Mouse (Mus musculus) small intestine, adult 2 months (tissue): Measurements from ENCODE around the gene Ppp2r5b. TPM values are rescaled to one million over a fixed set of nuclear protein-coding genes. Genes with fewer than 3 reads are reported as not detected.

Experiments
- H3K27ac ChIP-seq: fragments of 200-500 bp; 2 replicates; pipeline ENCODE4 v1.5.1; 2012; ENCODE audit warnings: low read depth, low read length, control low read depth, inconsistent platforms; ENCODE audit not compliant: insufficient read depth
- H3K27me3 ChIP-seq: fragments of 200-500 bp; 2 replicates; pipeline ENCODE4 v1.6.1; 2012; ENCODE audit warnings: mild to moderate bottlenecking, moderate library complexity, low read length, inconsistent platforms; ENCODE audit not compliant: control insufficient read depth, insufficient read depth
- H3K36me3 ChIP-seq: fragments of 200-500 bp; 2 replicates; pipeline ENCODE4 v1.6.1; 2012; ENCODE audit warnings: mild to moderate bottlenecking, low read length, control low read depth, inconsistent platforms; ENCODE audit not compliant: control insufficient read depth, insufficient read depth
- H3K4me1 ChIP-seq: fragments of 200-500 bp; 2 replicates; pipeline ENCODE4 v1.6.1; 2012; ENCODE audit warnings: low read length, inconsistent platforms, mixed read lengths; ENCODE audit not compliant: control insufficient read depth, insufficient read depth, insufficient read length
- H3K4me3 ChIP-seq: fragments of 200-500 bp; 2 replicates; pipeline ENCODE4 v1.5.1; 2012; ENCODE audit warnings: low read depth, mild to moderate bottlenecking, control low read depth, inconsistent platforms, low read length, moderate library complexity
- CTCF ChIP-seq: fragments of 200-500 bp; IDR thresholded peaks from 2 replicates; pipeline ENCODE4 v1.5.1; 2012; ENCODE audit warnings: low read depth, mild to moderate bottlenecking, control low read depth, inconsistent platforms, low read length, moderate library complexity, mixed read lengths; ENCODE audit not compliant: insufficient replicate concordance, insufficient read length; ENCODE audit errors: extremely low read depth
- POLR2A ChIP-seq: fragments of 200-500 bp; IDR thresholded peaks from 2 replicates; pipeline ENCODE4 v1.6.1; 2012; ENCODE audit warnings: low read depth, mild to moderate bottlenecking, control low read depth, inconsistent platforms, low read length, moderate library complexity
- WGBS: fragments of 180-500 bp; shearing (Covaris S2); methylation state at CpG from one replicate; pipeline ENCODE4 v1.1.7; 2018; 5-methylcytosine and 5-hydroxymethylcytosine counted together
- polyA plus RNA-seq: library from polyadenylated mRNA; depleted of rRNA; stranded (reverse); fragments of >200 nt; gene quantifications from 2 replicates; pipeline ENCODE4 v1.2.3, GENCODE M21; 2012

The Ppp2r5b gene
- polyA plus RNA-seq, 1 experiment, result 112 TPM

GRCm38 (mm10) chr19:6218606-6219005 lies 17.1 kb downstream of the Ppp2r5b start:
- Histone ChIP-seq H3K36me3 (no peaks in the 10 kb centered on the region), H3K27ac (no peak overlapping the region), H3K4me3 (no peak overlapping the region), H3K4me1 (no peaks in the 10 kb centered on the region), H3K27me3 (no peaks in the 10 kb centered on the region)
- 70% methylated on average over 6 of the region's 6 CpGs for WGBS
- TF ChIP-seq CTCF (no peak), POLR2A (no peak)

GRCm38 (mm10) chr19:6216046-6216705 lies 19.5 kb downstream of the Ppp2r5b start:
- no peak for TF ChIP-seq POLR2A
- TF ChIP-seq CTCF, result no peak
- 59% methylated on average over 6 of the region's 6 CpGs for WGBS
- Histone ChIP-seq H3K27ac (no peak overlapping the region), H3K36me3 (no peaks in the 10 kb centered on the region), H3K4me1 (no peaks in the 10 kb centered on the region), H3K27me3 (no peaks in the 10 kb centered on the region), H3K4me3 (no peak overlapping the region)

GRCm38 (mm10) chr19:6206716-6207115 lies 29.0 kb downstream of the Ppp2r5b start:
- Histone ChIP-seq H3K27ac (no peak overlapping the region), H3K36me3 (no peaks in the 10 kb centered on the region), H3K4me3 (no peak overlapping the region), H3K4me1 (peaks cover 9% of the 10 kb centered on the region; the same call in 1 of the 2 replicates), H3K27me3 (no peaks in the 10 kb centered on the region)
- TF ChIP-seq POLR2A (no peak), CTCF (no peak)
- WGBS, result 79% methylated on average over 5 of the region's 5 CpGs

GRCm38 (mm10) chr19:6204265-6204664 lies 31.4 kb downstream of the Ppp2r5b start:
- peaks cover 9% of the 10 kb centered on the region; the same call in 1 of the 2 replicates for H3K4me1 ChIP-seq
- TF ChIP-seq CTCF, result no peak
- no peak for TF ChIP-seq POLR2A
- no peaks in the 10 kb centered on the region for H3K36me3 ChIP-seq
- no peaks in the 10 kb centered on the region for H3K27me3 ChIP-seq
- H3K27ac ChIP-seq, result no peak overlapping the region
- WGBS, result 47% methylated on average over 2 of the region's 2 CpGs
- no peak overlapping the region for H3K4me3 ChIP-seq

GRCm38 (mm10) chr19:6184131-6184530 lies 51.5 kb downstream of the Ppp2r5b start, which contains the start of gene Majin:
Majin (plus strand) TSS chr19:6184388.
- TF ChIP-seq CTCF (no peak), POLR2A (no peak)
- H3K4me1 ChIP-seq, result peaks cover 3% of the 10 kb centered on the region
- WGBS, result 90% methylated on average over 23 of the region's 23 CpGs
- H3K27ac ChIP-seq, result no peak within 1 kb of the TSS
- no peak within 1 kb of the TSS for H3K4me3 ChIP-seq
- no peaks in the 10 kb centered on the region for H3K36me3 ChIP-seq
- H3K27me3 ChIP-seq, result no peaks in the 10 kb centered on the region

- TF ChIP-seq CTCF (no peak), POLR2A (no peak)
- peak overlapping the region; percentile 18; the same call in 1 of the 2 replicates for H3K4me3 ChIP-seq
- peaks cover 3% of the 10 kb centered on the region for H3K4me1 ChIP-seq
- no peaks in the 10 kb centered on the region for H3K36me3 ChIP-seq
- 5% methylated on average over 3 of the region's 3 CpGs for WGBS
- H3K27ac ChIP-seq, result peak overlapping the region; percentile 14; the same call in 1 of the 2 replicates
- no peaks in the 10 kb centered on the region for H3K27me3 ChIP-seq
Measured at GRCm38 (mm10) chr19:6182534-6182933, 53.1 kb downstream of the Ppp2r5b start.

GRCm38 (mm10) chr19:6181629-6182028 lies 54.0 kb downstream of the Ppp2r5b start:
- WGBS, result 16% methylated on average over 5 of the region's 5 CpGs
- TF ChIP-seq POLR2A (no peak), CTCF (no peak)
- Histone ChIP-seq H3K36me3 (no peaks in the 10 kb centered on the region), H3K4me1 (peaks cover 3% of the 10 kb centered on the region), H3K4me3 (no peak overlapping the region), H3K27me3 (no peaks in the 10 kb centered on the region), H3K27ac (no peak overlapping the region)
